Mouse (Mus musculus): ENCODE results near the gene Gm20809.
"Not testable (repeated sequence)": the region's sequence is repeated elsewhere in the genome, so short reads cannot be mapped to it uniquely, and the experiment has no call there.

Gene Gm20809

GRCm38 (mm10) chrY:24454757-24455156 is at the start of gene Gm20809:
Gene Gm20809 (plus strand): TSS chrY:24455057.
- not testable (repeated sequence) for DNase-seq (ENCODE audit: low spot score in 2 of 2)

All from spleen, postnatal 14 days (tissue).